ENCODE assay signal across 24 mouse cellular contexts in the genomic region with DNA sequence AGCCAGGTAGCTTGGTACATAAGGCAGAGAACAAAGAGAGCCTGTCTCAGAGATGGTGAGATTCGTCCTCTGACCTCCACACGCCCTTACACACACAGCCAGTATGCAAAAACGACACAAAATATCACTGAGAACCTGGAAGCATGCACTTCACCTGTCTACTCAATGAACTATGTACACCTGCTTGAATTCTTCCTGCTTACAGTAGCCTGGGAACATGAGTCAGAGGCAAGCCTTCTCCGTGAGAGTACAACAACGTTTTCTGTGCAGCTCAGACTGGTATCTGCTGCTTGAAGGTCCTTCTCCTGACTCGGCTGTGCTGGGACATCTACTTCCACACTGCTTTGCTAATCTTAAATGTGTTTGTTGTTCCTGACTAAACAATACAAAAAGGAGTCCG. TPM values are rescaled to one million over a fixed set of nuclear protein-coding genes. Genes with fewer than 3 reads are reported as not detected.
DNase-seq lines count a peak whose midpoint lies in the region; ATAC-seq and TF ChIP-seq lines count a peak whose summit lies in the region.
"Had no signal": no experiment of that assay in that cellular context is flagged by ENCODE, and none has a peak within 500 bp of the region (broad histone marks: within the 10 kb centered on the region; RNA-seq: fewer than 3 reads in every experiment).

No protein-coding gene starts in this region.

- no peaks in the 10 kb centered on the region for H3K36me3 ChIP-seq in embryonic facial prominence, embryonic 12.5 days
- no peaks in the 10 kb centered on the region for H3K36me3 ChIP-seq in embryonic facial prominence, embryonic 10.5 days (replicated peaks)
- no peaks in the 10 kb centered on the region for H3K36me3 ChIP-seq in lung, postnatal 0 days (ENCODE audit: insufficient read depth, low read length)
- H3K36me3 ChIP-seq: forebrain, embryonic 10.5 days; forebrain, embryonic 12.5 days; G1E had no signal

- ATAC-seq in embryonic facial prominence, embryonic 12.5 days (ENCODE audit: insufficient number of reproducible peaks, insufficient read depth, low FRiP score, low TSS enrichment) = 0 out of 2 replicates have a peak, but pooled peaks have one; percentile 15
- ATAC-seq in lung, postnatal 0 days = peak; percentile 76
- ATAC-seq: activated CD4-positive, CD25-positive, alpha-beta regulatory T cell, adult 4 months; CD4-positive, CD25-positive, alpha-beta regulatory T cell, adult 4 months; forebrain, embryonic 14.5 days; forebrain, embryonic 16.5 days had no signal

- H3K9ac ChIP-seq in embryonic facial prominence, embryonic 12.5 days = no peak overlapping the region
- no peak overlapping the region for H3K9ac ChIP-seq in lung, postnatal 0 days (replicated peaks; ENCODE audit: low read depth)
- H3K9ac ChIP-seq: forebrain, embryonic 12.5 days had no signal

- TF ChIP-seq EP300 in lung, postnatal 0 days (IDR thresholded peaks at IDR 0.05) = no peak

- no peak overlapping the region for H3K4me2 ChIP-seq in embryonic facial prominence, embryonic 12.5 days (replicated peaks)
- no peak overlapping the region for H3K4me2 ChIP-seq in lung, postnatal 0 days (replicated peaks; ENCODE audit: low read depth, low read length)
- H3K4me2 ChIP-seq: forebrain, embryonic 12.5 days had no signal

- no peaks in the 10 kb centered on the region for H3K27me3 ChIP-seq in embryonic facial prominence, embryonic 12.5 days
- H3K27me3 ChIP-seq in embryonic facial prominence, embryonic 10.5 days (replicated peaks; ENCODE audit: low read depth, poor library complexity, severe bottlenecking) = no peaks in the 10 kb centered on the region
- H3K27me3 ChIP-seq in lung, postnatal 0 days (replicated peaks; ENCODE audit: insufficient read depth, low read length) = no peaks in the 10 kb centered on the region
- H3K27me3 ChIP-seq: CH12.LX; forebrain, embryonic 12.5 days; Patski had no signal

- H3K9me3 ChIP-seq in embryonic facial prominence, embryonic 12.5 days = no peaks in the 10 kb centered on the region
- no peaks in the 10 kb centered on the region for H3K9me3 ChIP-seq in embryonic facial prominence, embryonic 10.5 days
- H3K9me3 ChIP-seq in lung, postnatal 0 days (ENCODE audit: low read length) = no peaks in the 10 kb centered on the region
- H3K9me3 ChIP-seq: forebrain, embryonic 10.5 days; forebrain, embryonic 12.5 days; G1E had no signal

- no peak for DNase-seq in embryonic facial prominence, embryonic 10.5 days (ENCODE audit: low spot score)
- DNase-seq in lung, postnatal 0 days (ENCODE audit: low spot score) = peak; percentile 60
- DNase-seq in lung, postnatal 14 days = no peak
- no peak for DNase-seq in thymus, postnatal 36 days
- DNase-seq: adrenal gland, adult 8-10 months; adrenal gland, postnatal 14 days; adrenal gland, postnatal 36 days; B cell, adult 2 months; cerebellum, adult 11-12 months; cerebellum, adult 2 months; cerebellum, adult 9-10 months; cerebellum, postnatal 10 days; cerebellum, postnatal 25 days had no signal

- H3K4me3 ChIP-seq in embryonic facial prominence, embryonic 12.5 days = no peak overlapping the region
- no peak overlapping the region for H3K4me3 ChIP-seq in embryonic facial prominence, embryonic 10.5 days
- H3K4me3 ChIP-seq in lung, postnatal 0 days (ENCODE audit: low read depth, low read length) = no peak overlapping the region
- H3K4me3 ChIP-seq: erythroblast, embryonic 14.5 days; forebrain, embryonic 10.5 days; forebrain, embryonic 12.5 days had no signal

- no peak overlapping the region for H3K27ac ChIP-seq in embryonic facial prominence, embryonic 12.5 days
- no peak overlapping the region for H3K27ac ChIP-seq in embryonic facial prominence, embryonic 10.5 days (replicated peaks)
- no peak overlapping the region for H3K27ac ChIP-seq in lung, postnatal 0 days (ENCODE audit: low read length)
- H3K27ac ChIP-seq: forebrain, embryonic 10.5 days; forebrain, embryonic 12.5 days had no signal

- no peaks in the 10 kb centered on the region for H3K4me1 ChIP-seq in embryonic facial prominence, embryonic 12.5 days
- H3K4me1 ChIP-seq in embryonic facial prominence, embryonic 10.5 days = no peaks in the 10 kb centered on the region
- no peaks in the 10 kb centered on the region for H3K4me1 ChIP-seq in lung, postnatal 0 days (ENCODE audit: insufficient read depth, low read depth, low read length)
- H3K4me1 ChIP-seq: forebrain, embryonic 10.5 days; forebrain, embryonic 12.5 days had no signal

- 71% methylated on average over 7 of the region's 7 CpGs for WGBS in embryonic facial prominence, embryonic 12.5 days
- 82% methylated on average over 7 of the region's 7 CpGs for WGBS in embryonic facial prominence, embryonic 10.5 days
- 44% methylated on average over 7 of the region's 7 CpGs for WGBS in lung, postnatal 0 days

- TF ChIP-seq CTCF in lung, postnatal 0 days (IDR thresholded peaks at IDR 0.05) = no peak

RNA-seq across cellular contexts. Expression of gene Fbn1, which starts 33.7 kb away (rescaled TPM):
- 24.8 and 27.1 TPM in 2 replicates for polyA plus RNA-seq in embryonic facial prominence, embryonic 12.5 days (2016; fragmentation: Nextera tagmentation; extraction: Ambion mirVana)
- polyA plus RNA-seq in embryonic facial prominence, embryonic 10.5 days (2016; fragmentation: Nextera tagmentation; extraction: Ambion mirVana) = 6.8 and 8.1 TPM in 2 replicates
- 23.6 and 25.7 TPM in 2 replicates for polyA plus RNA-seq in lung, postnatal 0 days (2015; fragmentation: Nextera tagmentation; extraction: Ambion mirVana)
- polyA plus RNA-seq: activated CD4-positive, CD25-positive, alpha-beta regulatory T cell, adult 4 months; CD4-positive, CD25-positive, alpha-beta regulatory T cell, adult 4 months; erythroblast, embryonic 14.5 days; G1E had no signal

RNA-seq across cellular contexts. Expression of gene Gm9913, which starts 36.6 kb away (rescaled TPM):
- polyA plus RNA-seq in embryonic facial prominence, embryonic 12.5 days (2016; fragmentation: Nextera tagmentation; extraction: Ambion mirVana) = 0.51 and 0.67 TPM in 2 replicates
- 0.09 and 0.20 TPM in 2 replicates for polyA plus RNA-seq in embryonic facial prominence, embryonic 10.5 days (2016; fragmentation: Nextera tagmentation; extraction: Ambion mirVana)
- polyA plus RNA-seq in lung, postnatal 0 days (2015; fragmentation: Nextera tagmentation; extraction: Ambion mirVana) = 0.33 and 0.68 TPM in 2 replicates
- polyA plus RNA-seq: activated CD4-positive, CD25-positive, alpha-beta regulatory T cell, adult 4 months; CD4-positive, CD25-positive, alpha-beta regulatory T cell, adult 4 months; erythroblast, embryonic 14.5 days; G1E had no signal
